Mouse (Mus musculus): ENCODE measurements at regions not wholly inside any gene's neighbourhood (a gene's known extent, or its start where the extent isn't known, plus 50 kb on each side); places are given as distances from the start of the nearest gene placed in this dataset.

GRCm38 (mm10) chr4:7222922-7223321 is 1015.9 kb downstream of the Car8 start:
- DNase-seq (ENCODE audit: low spot score): no peak

GRCm38 (mm10) chr4:7220426-7220825 is 1018.4 kb downstream of the Car8 start:
- no peak for DNase-seq (ENCODE audit: low spot score)

- DNase-seq (ENCODE audit: low spot score): no peak
These were observed 1023.5 kb downstream of the Car8 start for GRCm38 (mm10) chr4:7215048-7216030.

GRCm38 (mm10) chr4:7206987-7207386 is 1031.9 kb downstream of the Car8 start:
- DNase-seq (ENCODE audit: low spot score): no peak

GRCm38 (mm10) chr4:7201816-7202215 is 1037.0 kb downstream of the Car8 start:
- DNase-seq (ENCODE audit: low spot score): no peak

- DNase-seq (ENCODE audit: low spot score): no peak
These were observed 1038.9 kb downstream of the Car8 start for GRCm38 (mm10) chr4:7199941-7200340.

GRCm38 (mm10) chr4:7199052-7199451 is 1039.8 kb downstream of the Car8 start:
- no peak for DNase-seq (ENCODE audit: low spot score)

GRCm38 (mm10) chr4:7196570-7196969 is 1042.3 kb downstream of the Car8 start:
- DNase-seq (ENCODE audit: low spot score): no peak

- DNase-seq (ENCODE audit: low spot score): no peak
These were observed 1043.2 kb downstream of the Car8 start for GRCm38 (mm10) chr4:7195619-7196018.

- DNase-seq (ENCODE audit: low spot score): no peak
These were observed 1046.9 kb downstream of the Car8 start for GRCm38 (mm10) chr4:7191912-7192311.

- DNase-seq (ENCODE audit: low spot score): no peak
These were observed 1047.6 kb downstream of the Car8 start for GRCm38 (mm10) chr4:7191228-7191627.

GRCm38 (mm10) chr4:7175030-7175429 is 1063.8 kb downstream of the Car8 start:
- DNase-seq (ENCODE audit: low spot score): no peak

GRCm38 (mm10) chr4:7172528-7173306 is 1066.1 kb downstream of the Car8 start:
- no peak for DNase-seq (ENCODE audit: low spot score)

GRCm38 (mm10) chr4:7171637-7172417 is 1067.0 kb downstream of the Car8 start:
- no peak for DNase-seq (ENCODE audit: low spot score)

GRCm38 (mm10) chr4:7161411-7161810 is 1077.4 kb downstream of the Car8 start:
- no peak for DNase-seq (ENCODE audit: low spot score)

- no peak for DNase-seq (ENCODE audit: low spot score)
These were observed 1081.0 kb downstream of the Car8 start for GRCm38 (mm10) chr4:7157883-7158282.

GRCm38 (mm10) chr4:7154256-7154655 is 1084.6 kb downstream of the Car8 start:
- DNase-seq (ENCODE audit: low spot score): no peak

GRCm38 (mm10) chr4:7153835-7154234 is 1085.0 kb downstream of the Car8 start:
- DNase-seq (ENCODE audit: low spot score): no peak

- DNase-seq (ENCODE audit: low spot score): no peak
These were observed 1093.1 kb downstream of the Car8 start for GRCm38 (mm10) chr4:7145756-7146155.

GRCm38 (mm10) chr4:7144215-7144614 is 1094.6 kb downstream of the Car8 start:
- DNase-seq (ENCODE audit: low spot score): no peak

- DNase-seq (ENCODE audit: low spot score): no peak
These were observed 1095.2 kb downstream of the Car8 start for GRCm38 (mm10) chr4:7143676-7144075.

GRCm38 (mm10) chr4:7142781-7143180 is 1096.1 kb downstream of the Car8 start:
- DNase-seq (ENCODE audit: low spot score): no peak
